Mouse (Mus musculus) left cerebral cortex, adult 9 months (tissue): Measurements from ENCODE around the gene Ggps1.
"Not testable (repeated sequence)": the region's sequence is repeated elsewhere in the genome, so short reads cannot be mapped to it uniquely, and the experiment has no call there.

Experiments
- DNase-seq, 2 experiments: peaks; one replicate each; pipeline ENCODE4 v3.0.0; 2022; ENCODE audit warnings: low spot score in 2 of 2

Gene Ggps1

DNA sequence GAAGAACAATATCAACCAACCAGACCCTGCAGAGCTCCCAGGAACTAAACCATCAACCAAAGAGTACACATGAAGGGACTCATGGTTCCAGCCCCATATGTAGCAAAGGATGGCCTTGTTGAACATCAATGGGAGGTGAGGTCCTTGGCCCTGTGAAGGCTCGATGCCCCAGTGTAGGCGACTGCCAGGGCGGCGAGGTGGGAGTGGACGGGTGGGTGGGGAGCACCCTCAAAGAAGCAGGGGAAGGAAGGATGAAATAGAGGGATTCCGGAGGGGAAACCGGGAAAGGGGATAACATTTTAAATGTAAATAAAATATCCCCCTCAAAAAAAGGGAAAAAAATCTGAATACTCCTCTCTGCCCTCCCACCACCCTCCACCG lies 24.4 kb downstream of the Ggps1 start:
- peak in 1 of 2 experiments; percentile 19 for DNase-seq

DNA sequence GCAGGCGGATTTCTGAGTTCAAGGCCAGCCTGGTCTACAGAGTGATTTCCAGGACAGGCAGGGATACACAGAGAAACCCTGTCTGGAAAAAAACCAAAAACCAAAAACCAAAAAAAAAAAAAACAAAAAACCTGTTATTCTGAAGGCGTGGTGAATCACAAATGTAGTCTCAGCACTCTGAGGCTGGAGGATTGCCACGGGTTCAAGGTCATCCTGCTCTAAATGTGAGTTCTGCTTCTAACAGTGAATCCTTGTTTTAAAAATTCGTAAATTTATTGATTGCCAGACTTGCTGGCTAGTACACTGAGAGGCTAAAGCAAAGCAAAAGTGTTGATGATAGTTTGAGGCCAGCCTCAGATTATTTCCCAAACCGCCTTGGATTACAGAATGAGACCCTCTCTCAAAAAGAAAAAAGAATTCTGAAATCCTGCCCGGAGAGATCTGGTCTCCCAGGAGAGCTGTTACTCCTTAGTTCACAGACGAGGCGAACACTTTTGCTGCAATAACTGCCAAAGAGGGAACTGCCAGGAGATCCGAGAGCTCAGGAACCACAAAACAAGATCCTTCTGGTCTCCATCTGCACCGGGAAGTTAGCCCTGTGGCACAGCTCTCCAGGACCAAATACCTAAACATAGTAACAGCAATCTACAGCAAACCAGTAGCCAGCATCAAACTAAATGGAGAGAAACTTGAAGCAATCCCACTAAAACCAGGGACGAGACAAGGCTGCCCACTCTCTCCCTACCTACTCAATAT lies 27.2 kb downstream of the Ggps1 start:
- no peak for DNase-seq

DNA sequence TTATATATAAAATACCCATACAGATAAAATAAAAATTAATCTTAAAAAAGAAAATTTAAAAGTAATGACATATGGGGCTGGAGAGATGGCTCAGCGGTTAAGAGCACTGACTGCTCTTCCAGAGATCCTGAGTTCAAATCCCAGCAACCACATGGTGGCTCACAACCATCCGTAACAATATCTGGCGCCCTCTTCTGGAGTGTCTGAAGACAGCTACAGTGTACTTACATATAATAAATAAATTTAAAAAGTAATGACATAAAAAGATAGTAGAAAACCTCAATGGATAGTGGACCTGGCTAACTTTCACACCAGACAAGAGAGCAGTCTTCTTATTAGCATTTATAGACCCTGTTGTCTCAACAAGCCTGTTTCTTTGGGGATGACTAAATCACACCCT lies 27.9 kb downstream of the Ggps1 start:
- not testable (repeated sequence) for DNase-seq

DNA sequence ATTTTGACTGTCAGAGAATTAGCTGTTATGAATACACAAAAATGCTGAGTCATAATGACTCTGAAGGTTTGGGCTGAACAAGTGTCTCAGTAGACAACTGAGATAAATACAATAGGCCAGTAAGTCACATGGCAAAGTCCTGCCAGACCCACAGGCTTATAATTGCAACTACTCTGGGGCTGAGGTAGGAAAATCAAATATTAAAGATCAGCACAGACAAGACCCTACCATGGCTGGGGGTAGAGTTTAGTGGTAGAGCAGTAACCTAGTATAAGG lies 29.3 kb downstream of the Ggps1 start:
- DNase-seq, result no peak

DNA sequence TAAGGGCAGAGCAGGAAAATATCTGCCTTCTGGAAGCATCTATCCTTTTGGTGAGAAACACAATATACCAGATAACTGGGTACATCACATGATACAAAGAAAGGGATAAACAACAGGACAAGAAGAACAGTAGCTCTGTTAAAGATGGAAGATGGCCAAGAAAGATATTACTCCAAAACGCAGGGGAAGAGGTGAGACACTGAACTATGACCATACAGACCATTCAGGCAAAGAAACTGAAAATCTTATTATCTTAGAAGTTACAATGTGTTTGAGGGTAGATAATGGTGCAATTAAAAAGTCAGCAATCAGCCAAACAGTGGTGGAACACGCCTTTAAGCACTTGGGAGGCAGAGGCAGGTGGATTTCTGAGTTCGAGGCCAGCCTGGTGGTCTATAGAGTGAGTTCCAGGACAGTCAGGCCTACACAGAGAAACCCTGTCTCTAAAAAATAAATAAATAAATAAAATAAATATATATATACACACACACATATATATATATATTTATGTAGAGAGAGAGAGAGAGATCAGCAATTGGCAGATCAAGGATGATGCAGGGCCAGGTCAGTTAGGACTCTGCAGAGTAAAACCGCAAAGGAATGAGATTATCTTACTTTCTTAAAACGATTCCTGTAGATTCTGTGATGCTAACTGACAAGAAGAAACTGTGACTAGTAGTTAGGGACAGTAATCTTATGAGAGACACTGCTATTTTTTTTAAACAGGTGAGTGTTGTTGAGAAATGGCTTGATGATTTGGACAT lies 29.8 kb downstream of the Ggps1 start:
- no peak for DNase-seq

DNA sequence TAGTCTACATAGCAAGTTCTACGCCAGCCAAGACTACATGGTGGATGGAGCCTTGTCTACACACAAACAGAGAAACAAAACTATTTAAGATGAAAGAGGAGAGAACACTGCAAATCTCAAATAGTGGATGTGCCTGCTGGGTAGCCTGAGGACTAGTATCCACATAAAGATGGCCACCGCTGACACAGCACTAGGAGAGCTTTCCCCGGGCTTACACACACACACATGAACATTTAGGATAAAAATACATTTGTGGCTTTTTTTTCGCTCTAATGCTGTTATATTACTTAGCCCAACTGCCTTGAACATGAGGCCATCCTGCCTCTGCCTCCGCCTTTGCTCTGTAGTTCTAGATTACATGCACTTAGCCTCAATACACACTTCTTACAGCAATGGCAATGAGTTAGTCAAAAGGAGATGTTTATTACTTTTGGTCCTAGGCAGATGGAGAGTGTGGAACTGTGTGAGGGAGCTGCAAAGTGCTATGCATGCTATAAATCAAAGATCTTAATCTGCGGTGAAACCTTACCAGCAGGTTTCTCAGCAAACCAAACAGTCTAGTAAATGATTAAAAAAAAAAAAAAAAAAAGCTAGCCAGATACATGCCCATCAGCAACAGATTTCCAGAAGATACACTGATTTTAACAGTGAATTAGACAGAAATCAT lies 37.0 kb downstream of the Ggps1 start:
- DNase-seq, result no peak

DNA sequence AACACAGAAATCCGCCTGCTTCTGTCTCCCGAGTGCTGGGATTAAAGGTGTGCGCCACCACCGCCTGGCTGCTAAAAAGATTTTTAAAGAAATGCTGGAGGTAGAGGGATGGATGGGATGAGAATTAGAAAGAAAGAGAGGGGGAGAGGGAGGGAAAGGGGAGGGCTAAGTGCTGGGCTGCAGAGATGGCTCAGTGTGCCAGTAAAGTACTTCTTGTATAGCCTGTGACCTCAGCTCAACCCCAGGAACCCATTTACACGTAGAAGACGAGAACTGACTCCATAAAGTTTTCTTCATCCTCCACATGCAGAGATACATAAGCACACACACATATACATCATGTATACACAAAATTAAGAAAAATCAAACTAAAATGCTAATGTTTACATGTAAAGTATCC lies 37.7 kb downstream of the Ggps1 start:
- DNase-seq, result no peak

DNA sequence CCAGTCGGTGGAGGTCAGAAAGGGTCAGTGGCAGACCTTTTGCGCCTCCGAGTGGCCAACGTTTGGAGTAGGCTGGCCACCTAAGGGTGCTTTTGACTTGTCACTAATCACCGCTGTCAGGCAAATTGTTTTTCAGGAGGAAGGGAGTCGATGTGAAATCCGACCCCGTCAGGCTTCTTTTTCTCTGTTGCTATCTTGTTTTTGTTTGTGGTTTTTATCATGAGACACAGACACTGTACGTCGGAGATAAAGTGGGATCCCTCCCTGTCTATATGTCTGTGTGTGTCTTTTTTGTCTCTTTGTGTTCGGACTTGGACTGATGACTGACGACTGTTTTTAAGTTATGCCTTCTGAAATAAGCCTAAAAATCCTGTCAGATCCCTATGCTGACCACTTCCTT lies 41.9 kb downstream of the Ggps1 start:
- not testable (repeated sequence) for DNase-seq

DNA sequence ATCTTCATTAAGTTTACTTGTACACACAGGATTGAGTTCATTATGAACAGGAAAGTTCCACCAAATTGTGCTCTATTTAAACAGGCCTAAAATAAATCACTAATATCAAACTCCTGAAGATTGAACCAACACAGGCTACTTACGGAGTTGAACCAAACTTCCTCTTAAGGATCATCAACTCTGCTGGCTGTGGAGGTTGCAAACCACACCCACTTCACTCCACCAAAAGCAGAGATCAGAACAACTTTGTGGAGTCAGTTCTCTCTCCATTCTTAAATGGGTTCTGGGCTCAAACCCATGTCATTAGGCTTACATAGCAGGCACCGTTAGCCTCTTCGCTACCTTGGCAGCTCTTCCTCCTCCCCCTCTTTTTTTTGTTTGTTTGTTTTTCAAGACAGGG lies 44.4 kb downstream of the Ggps1 start:
- no peak for DNase-seq

DNA sequence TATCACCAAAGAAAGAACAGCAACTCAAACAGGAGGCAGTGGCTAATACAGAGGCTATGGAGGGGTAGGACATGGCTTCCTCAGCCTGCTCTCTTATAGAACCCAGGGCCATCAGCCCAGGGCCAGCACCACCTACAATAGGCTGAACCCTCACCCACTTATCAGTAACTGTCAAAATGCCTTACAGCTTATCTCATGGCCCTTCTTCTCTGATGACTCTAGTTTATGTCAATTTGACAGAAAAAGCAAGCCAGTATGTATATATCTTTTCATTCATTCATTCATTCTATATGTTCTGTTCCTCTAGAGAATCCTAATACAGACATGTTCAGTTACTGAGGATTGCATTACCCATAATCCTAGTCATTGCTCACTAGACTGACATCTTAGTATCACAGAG lies 45.0 kb downstream of the Ggps1 start:
- DNase-seq, result no peak

DNA sequence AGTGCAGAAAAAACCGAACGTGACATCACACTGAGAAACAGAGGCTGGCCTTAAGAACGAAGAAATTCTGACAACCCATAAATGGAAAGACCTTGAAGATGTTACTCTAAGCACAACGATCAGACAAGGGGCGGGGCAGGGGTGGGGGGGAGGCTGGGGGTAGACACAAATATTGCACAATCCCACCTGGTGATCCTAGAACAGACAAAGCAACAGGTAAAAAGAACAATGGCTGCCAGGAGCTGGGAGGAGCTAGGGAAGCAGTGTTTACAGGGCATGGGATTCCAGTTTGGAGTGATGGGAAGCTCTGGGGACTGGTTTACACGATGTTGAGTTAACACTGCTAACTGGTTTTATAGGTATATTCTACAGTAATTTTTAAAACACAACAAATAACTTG lies 47.7 kb downstream of the Ggps1 start:
- DNase-seq, result no peak

DNA sequence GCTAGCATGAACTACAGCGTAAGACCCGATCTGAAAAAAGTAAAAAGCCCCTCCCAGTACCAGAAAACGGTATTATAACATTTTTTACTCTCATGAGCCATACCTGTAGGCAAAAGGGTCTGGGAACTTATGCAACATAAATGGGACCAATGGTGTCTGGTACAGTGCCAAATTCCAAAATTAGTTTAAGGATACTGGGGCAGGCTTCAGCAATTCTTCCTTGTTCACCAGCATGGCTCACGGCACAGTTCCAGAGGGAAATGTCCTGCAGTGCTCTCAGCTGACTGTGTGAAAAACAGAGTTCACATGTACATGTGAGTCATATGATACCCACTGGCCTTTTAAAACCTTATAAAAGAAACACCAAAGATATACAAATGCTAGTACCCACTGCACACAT lies 48.7 kb downstream of the Ggps1 start:
- DNase-seq, result no peak

DNA sequence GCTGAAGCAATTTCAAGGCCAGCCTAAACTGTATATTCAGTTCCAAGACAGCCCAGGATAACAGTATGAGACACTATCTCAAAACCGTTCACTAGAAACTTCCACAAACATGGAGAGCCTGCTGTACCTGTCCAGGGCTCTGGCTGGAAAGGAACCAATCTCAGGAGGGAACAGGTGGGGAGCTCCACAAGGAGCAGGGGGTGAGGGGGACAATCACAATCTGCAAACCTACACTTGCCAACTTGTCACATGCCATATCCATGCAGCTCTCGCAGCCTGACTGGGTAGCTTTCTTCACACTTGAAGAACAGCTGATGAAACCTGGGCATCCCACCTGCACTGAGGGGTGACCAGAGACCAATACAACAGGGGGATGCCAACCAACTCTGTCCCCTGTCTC lies 49.3 kb downstream of the Ggps1 start:
- DNase-seq, result no peak

DNA sequence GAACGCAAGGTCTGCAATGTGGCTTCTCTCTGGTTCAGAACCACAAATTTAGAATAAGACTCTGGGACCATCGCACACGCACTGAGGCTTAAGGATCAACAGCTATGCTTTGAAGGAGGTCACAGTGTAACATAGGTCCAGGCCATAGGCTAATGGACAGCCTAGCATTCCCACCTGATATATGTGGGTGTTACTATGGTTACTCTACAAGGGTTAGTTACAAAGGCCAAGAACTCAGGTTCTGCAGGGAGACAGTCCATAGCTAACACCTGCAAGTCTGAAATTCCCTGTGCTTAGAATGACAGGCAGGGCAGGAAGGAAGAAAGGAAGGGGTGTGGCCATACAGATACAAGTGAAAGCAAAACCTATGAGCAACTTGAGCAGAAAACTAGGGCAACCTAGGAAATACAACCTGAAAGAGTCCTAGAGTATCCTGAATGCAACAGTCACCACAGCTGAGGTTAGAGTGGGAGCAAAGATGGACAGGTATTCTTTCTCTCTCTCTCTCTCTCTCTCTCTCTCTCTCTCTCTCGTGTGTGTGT lies 51.8 kb downstream of the Ggps1 start:
- no peak for DNase-seq

DNA sequence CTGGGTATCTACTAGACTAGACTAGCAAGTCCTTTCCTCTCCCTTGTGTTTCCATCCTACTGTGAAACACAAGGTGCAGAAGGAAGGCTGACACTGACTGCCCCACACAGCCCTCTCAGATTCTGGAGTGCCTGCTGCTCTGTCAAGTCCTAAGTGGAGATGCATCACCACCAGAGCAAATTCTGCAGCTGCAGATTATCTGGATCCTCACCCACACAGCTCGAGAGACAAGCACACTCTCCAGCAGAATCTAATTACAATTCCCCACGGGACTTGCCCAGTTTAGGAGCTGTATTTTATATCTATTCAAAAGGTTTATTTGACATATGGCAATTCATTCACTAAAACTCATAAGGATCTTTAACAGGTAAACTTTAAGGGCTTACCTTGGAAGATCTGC lies 57.2 kb downstream of the Ggps1 start:
- no peak for DNase-seq

DNA sequence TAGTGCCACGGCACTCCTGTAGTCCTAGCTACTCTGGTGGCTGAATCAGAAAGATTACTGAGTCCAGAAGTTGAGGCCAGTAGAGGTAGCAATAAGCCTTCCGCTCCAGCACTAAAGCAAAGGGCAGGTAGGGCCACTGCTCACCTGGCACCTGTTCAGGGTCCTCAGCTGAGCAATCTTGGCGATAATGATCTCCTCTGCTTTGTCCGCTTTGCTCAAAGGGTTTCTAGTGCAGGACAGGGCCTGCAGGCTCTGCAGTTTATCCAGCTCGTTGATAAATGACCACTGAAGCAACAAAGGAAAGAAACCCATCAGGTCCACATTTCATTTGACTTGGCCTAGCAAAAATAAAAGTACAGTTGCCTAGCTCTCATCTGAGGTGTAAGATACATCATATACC lies 58.3 kb downstream of the Ggps1 start:
- no peak for DNase-seq

DNA sequence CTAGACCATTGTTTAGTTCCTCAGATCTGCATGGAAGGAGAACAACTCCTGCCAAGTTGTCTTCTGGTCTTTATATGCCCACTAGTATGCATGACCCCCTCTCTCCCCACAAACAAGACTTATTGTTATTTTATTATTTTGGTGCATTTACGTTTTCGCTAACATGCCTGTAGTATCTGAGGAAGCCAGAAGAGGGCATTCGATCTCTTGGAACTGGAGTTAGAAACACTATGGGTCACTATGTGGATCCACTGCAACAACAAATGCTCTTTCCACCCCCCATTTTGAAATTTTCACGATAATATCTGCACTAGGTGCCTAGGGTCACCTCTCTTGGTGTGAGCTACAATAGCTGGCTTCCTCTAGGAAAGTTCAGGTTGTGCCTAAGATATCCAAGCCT lies 59.2 kb downstream of the Ggps1 start:
- no peak for DNase-seq

DNA sequence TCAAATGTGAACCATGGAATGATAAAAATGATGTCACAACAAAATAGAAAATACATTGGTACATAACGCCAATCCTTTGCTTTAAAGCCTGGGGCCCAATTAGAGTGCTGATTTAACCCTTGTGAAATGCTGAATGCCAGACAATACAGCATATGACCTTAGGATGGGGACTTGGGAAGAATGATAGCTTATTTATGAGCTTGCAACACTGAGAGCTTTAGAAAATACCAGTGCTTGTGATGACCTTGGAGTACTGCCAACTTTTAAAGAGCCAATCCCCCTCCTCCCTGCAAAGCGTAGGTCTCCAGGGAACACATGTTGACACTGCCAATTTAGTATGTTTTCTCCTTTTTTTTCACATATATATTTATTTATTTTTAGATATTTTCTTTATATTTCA lies 60.6 kb downstream of the Ggps1 start:
- no peak for DNase-seq
